Mouse (Mus musculus): ENCODE results near the gene Hfe. TPM values are rescaled to one million over a fixed set of nuclear protein-coding genes. Genes with fewer than 3 reads are reported as not detected.
A peak's percentile ranks its signal among the peaks of the same experiment; 100 is the strongest.
"Not testable (repeated sequence)": the region's sequence is repeated elsewhere in the genome, so short reads cannot be mapped to it uniquely, and the experiment has no call there.

Hfe gene
- polyA plus RNA-seq (2015; fragmentation: Nextera tagmentation; extraction: Ambion mirVana) = 7.3 and 10.3 TPM in 2 replicates

DNA sequence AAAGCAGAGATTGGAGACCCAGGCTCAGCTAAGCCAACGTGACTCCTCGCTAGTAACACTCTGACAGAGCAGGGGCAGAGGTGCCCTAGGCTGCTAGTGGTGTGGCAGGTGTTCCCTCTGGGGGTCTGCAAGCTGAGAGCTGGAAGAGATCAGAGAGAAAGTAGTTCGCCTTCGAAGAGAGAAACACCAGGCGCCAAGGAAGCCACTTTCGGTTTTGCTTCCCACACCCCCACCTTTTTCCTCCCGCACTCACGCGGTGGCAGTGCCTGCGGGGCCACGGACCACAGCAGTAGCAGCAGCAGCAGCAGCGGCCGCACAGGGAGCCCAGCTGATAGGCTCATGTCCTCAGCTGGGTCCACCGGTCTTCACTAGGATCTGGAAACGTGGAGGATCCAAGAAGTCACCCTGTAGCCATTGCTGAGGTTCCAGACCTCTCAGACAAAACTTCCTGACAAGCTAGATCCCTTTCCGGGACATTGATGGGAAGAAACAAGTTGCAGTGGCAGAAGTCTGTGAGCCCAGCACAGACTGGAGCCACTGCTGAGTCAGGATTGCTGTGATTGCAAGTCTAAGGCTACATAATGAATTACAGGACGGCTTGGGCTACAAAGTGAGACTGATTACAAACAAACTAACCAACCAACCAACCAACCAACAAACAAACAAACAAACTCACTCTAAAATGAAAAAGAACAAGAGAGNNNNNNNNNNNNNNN lies at the start of gene Hfe:
Gene Hfe, minus strand, starts transcription at position 481 of the 716 bp plus-strand sequence.
- H3K27me3 ChIP-seq = no peaks in the 10 kb centered on the region
- no peak within 1 kb of the TSS for H3K27ac ChIP-seq
- peak within 1 kb of the TSS; percentile 74 for H3K4me2 ChIP-seq
- no peaks in the 10 kb centered on the region for H3K9me3 ChIP-seq
- no peaks in the 10 kb centered on the region for H3K36me3 ChIP-seq
- WGBS = 2% methylated on average over 17 of the region's 17 CpGs
- 0 out of 2 replicates have a peak, but pooled peaks cover 7% of the 10 kb centered on the region for H3K4me1 ChIP-seq
- peak within 1 kb of the TSS; percentile 36; the same call in 1 of the 2 replicates for H3K9ac ChIP-seq
- H3K4me3 ChIP-seq = peak within 1 kb of the TSS; percentile 47
- ATAC-seq (ENCODE audit: insufficient number of reproducible peaks, low FRiP score, low TSS enrichment, low read depth) = no peak

DNA sequence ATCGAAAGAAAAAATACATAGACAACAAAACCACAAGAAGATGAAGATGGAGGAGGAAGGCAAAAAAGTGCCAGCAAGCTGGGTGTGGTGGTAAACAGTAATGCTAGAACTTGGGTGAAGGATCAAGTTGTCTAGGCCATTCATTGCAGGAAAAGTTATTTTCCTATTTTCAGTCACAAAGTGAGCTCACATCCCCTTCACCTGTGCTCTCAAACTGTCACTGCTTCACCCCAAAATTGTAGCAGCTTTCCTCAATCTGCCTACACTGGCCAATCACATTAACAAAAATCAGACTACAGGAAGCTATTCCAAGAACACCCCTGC lies 49.2 kb upstream of the Hfe start:
- Histone ChIP-seq H3K27ac (peak overlapping the region; percentile 96), H3K9ac (0 out of 2 replicates have a peak overlapping the region, but pooled peaks have one; percentile 33), H3K4me2 (peak overlapping the region; percentile 84), H3K4me1 (peaks cover 30% of the 10 kb centered on the region), H3K9me3 (no peaks in the 10 kb centered on the region), H3K27me3 (no peaks in the 10 kb centered on the region), H3K4me3 (peak overlapping the region; percentile 58), H3K36me3 (no peaks in the 10 kb centered on the region)
- no peak for ATAC-seq (ENCODE audit: insufficient number of reproducible peaks, low FRiP score, low TSS enrichment, low read depth)
- 52% methylated on average over 1 of the region's 1 CpGs for WGBS

DNA sequence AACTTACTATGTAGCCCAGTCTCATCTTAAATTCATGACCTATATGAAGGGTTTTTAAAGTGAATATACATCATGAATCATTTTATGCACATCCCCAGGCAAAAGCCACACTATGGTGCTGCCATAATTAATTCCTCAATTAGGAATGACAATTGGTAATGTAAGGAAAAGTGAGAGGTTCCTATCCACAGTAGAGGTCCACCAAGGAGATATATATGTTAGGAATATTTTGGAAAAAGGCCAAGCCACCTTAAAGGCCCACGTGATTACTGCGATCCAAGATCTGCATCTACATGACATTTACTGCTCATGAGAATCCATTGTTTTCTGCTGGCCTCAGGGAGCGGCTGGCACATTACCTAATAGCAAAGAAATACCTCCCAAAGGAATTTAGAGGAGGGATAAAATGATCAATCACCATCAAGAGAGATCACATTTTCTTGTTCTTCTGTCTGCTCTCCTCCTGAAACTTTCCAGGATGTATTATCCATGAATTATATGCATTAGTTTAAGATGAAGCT lies 48.7 kb upstream of the Hfe start:
- no peak overlapping the region for H3K4me3 ChIP-seq
- no peak overlapping the region for H3K9ac ChIP-seq
- no peaks in the 10 kb centered on the region for H3K27me3 ChIP-seq
- H3K4me1 ChIP-seq = peaks cover 28% of the 10 kb centered on the region
- no peaks in the 10 kb centered on the region for H3K36me3 ChIP-seq
- WGBS = 66% methylated on average over 3 of the region's 3 CpGs
- no peaks in the 10 kb centered on the region for H3K9me3 ChIP-seq
- no peak overlapping the region for H3K4me2 ChIP-seq
- no peak overlapping the region for H3K27ac ChIP-seq
- no peak for ATAC-seq (ENCODE audit: insufficient number of reproducible peaks, low FRiP score, low TSS enrichment, low read depth)

DNA sequence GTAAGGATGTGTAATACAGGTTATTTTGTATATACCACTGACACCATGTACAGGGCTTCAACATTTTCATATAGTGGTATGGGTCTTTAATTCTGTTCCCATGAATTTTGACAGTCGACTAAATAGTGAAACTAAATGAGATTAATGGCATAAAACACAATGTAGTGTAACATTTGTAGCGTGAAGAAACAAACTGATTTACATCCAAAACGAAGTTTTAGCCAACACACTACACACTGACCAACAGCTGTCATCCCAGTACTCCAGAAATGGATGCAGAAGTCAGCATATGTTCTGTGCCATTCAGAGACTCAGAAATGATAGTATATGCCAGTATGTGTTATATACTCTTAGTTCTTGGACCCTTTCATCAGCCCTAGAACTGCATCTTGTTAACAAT lies 47.3 kb upstream of the Hfe start:
- Histone ChIP-seq H3K36me3 (no peaks in the 10 kb centered on the region), H3K27me3 (no peaks in the 10 kb centered on the region), H3K9me3 (no peaks in the 10 kb centered on the region), H3K4me2 (no peak overlapping the region), H3K27ac (no peak overlapping the region), H3K4me1 (peaks cover 16% of the 10 kb centered on the region), H3K9ac (no peak overlapping the region), H3K4me3 (no peak overlapping the region)
- ATAC-seq (ENCODE audit: insufficient number of reproducible peaks, low FRiP score, low TSS enrichment, low read depth) = no peak
- WGBS = 44% methylated on average over 3 of the region's 3 CpGs

DNA sequence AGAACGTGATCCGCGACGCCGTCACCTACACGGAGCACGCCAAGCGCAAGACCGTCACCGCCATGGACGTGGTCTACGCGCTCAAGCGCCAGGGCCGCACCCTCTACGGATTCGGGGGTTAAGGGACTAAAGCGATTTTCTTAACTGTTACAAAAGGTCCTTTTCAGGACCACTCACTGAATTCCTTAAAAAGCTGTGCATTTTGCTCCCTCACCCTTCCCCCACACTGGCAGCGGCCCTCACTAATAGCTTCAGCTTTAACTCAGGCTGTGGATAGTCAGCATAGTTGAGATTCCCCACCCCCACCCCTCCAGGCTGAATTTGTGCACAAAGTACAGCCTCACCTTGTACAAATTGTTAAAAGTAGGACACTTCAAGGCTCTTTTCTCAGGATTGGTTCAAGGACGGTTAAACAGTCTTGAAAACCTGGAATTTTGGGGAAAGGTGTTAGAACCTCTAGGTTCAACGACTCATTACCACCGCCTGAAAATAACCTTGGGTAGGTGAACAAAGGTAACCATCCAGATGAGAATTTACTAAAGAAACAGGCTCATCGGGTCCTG lies 46.6 kb upstream of the Hfe start:
- no peak; the same call in 1 of the 2 replicates for ATAC-seq (ENCODE audit: insufficient number of reproducible peaks, low FRiP score, low TSS enrichment, low read depth)
- Histone ChIP-seq H3K4me2 (peak overlapping the region; percentile 60), H3K4me1 (peaks cover 16% of the 10 kb centered on the region), H3K4me3 (peak overlapping the region; percentile 40), H3K36me3 (no peaks in the 10 kb centered on the region), H3K9ac (peak overlapping the region; percentile 5; the same call in 1 of the 2 replicates), H3K27me3 (no peaks in the 10 kb centered on the region), H3K27ac (peak overlapping the region; percentile 92), H3K9me3 (no peaks in the 10 kb centered on the region)
- 1% methylated on average over 20 of the region's 23 CpGs for WGBS

DNA sequence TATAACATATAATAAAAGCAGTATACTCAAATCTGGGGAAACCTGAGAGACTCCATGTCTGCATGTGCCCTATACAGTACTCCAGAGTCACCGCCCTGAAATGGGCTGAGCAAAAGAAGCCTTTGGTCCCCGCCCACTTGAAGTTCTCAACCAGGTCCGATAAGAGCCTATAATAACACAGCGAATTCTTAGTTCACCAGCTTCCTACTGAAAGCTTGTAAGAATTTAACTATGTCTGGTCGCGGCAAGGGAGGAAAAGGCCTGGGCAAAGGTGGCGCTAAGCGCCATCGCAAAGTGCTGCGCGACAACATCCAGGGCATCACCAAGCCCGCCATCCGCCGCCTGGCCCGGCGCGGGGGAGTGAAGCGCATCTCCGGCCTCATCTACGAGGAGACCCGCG lies 46.1 kb upstream of the Hfe start, which contains the start of gene Hist1h4b:
Gene Hist1h4b, plus strand, starts transcription at position 224 of the 400 bp plus-strand sequence.
- ATAC-seq (ENCODE audit: insufficient number of reproducible peaks, low FRiP score, low TSS enrichment, low read depth) = peak; percentile 75
- Histone ChIP-seq H3K9ac (peak within 1 kb of the TSS; percentile 5; the same call in 1 of the 2 replicates), H3K4me2 (peak within 1 kb of the TSS; percentile 60), H3K27me3 (no peaks in the 10 kb centered on the region), H3K27ac (peak within 1 kb of the TSS; percentile 92), H3K4me3 (peak within 1 kb of the TSS; percentile 40), H3K4me1 (peaks cover 16% of the 10 kb centered on the region), H3K9me3 (no peaks in the 10 kb centered on the region), H3K36me3 (no peaks in the 10 kb centered on the region)
- under 1% methylated on average over 19 of the region's 22 CpGs for WGBS

DNA sequence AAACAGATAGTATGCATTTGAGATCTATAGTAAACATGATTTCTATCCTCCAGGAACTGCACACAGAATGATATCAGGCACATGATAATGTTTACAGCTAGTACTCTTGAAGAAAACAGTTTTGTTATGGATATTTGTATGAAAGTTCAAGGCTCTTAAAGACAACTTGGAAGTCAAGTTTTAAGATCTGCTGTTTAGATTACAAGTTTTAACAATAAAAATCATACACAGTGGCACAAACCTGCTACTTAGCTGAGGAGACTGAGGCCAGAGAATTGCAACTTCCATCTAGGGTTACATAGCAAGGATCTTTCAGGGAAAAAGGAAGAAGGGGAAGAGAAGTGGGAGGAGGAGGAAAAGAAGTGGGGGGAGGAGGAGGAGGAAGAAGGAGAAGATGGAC lies 44.3 kb upstream of the Hfe start:
- peaks cover 7% of the 10 kb centered on the region for H3K4me1 ChIP-seq
- no peaks in the 10 kb centered on the region for H3K9me3 ChIP-seq
- no peak for ATAC-seq (ENCODE audit: insufficient number of reproducible peaks, low FRiP score, low TSS enrichment, low read depth)
- H3K4me3 ChIP-seq = no peak overlapping the region
- no peak overlapping the region for H3K4me2 ChIP-seq
- no peak overlapping the region for H3K27ac ChIP-seq
- H3K36me3 ChIP-seq = no peaks in the 10 kb centered on the region
- no peak overlapping the region for H3K9ac ChIP-seq
- no peaks in the 10 kb centered on the region for H3K27me3 ChIP-seq

DNA sequence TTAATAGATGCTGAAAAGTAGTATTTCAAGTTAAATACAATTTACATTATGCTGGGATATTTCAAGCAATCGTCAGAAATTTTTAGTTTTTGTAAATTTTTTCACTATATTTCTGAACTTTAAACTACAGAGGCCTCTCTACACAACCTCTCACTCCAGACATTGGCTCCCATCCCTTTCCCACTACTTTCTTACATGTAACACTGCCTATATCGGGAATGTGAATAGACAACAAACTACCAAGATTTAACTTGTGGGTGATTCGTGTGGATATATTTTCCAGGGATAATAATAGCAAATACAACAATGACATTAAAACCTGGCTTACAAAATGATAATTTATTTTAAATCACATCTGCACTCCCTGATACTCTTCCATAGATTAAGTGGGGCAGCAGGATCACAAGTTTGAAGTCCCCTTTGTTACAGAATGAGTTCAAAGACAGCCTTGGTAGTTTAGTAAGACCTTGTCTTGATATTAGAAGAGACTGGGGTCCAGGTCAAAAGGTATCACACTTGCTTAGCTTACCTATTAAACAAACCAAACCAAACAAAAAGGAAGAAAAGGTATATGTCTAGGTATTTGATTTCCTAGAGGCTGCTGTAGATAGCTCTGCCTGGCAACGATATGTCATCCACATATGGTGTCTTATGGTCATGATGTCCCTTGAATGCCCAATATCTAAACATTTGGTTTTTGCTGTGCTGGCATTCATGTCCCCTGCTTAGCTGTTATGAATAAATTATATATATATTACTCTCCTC lies 42.8 kb upstream of the Hfe start:
- Histone ChIP-seq H3K27me3 (no peaks in the 10 kb centered on the region), H3K9ac (no peak overlapping the region), H3K36me3 (no peaks in the 10 kb centered on the region), H3K4me3 (no peak overlapping the region), H3K4me1 (0 out of 2 replicates have a peak, but pooled peaks cover 5% of the 10 kb centered on the region), H3K27ac (peak overlapping the region; percentile 50; the same call in 1 of the 2 replicates), H3K4me2 (no peak overlapping the region), H3K9me3 (no peaks in the 10 kb centered on the region)
- no peak for ATAC-seq (ENCODE audit: insufficient number of reproducible peaks, low FRiP score, low TSS enrichment, low read depth)
- WGBS = 49% methylated on average over 4 of the region's 4 CpGs

DNA sequence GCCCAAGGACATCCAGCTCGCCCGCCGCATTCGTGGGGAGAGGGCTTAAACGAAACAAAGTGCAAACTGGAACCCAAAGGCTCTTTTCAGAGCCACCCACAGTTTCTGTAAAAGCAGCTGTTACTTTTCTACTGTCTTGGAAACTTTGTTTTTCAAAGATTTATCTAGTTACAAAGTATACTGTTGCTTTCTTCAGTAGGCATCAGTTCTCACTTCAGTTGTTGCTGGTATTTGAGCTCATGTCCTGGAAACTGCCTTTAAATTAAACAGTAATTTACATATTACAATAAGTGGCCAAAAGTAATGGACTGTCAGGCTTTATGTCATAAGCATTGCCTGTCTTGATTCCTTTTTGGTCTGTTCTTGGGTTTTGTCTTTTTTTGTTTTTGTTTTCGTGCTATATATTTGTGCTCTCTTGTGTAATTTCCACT lies 42.1 kb upstream of the Hfe start:
- no peaks in the 10 kb centered on the region for H3K36me3 ChIP-seq
- peak overlapping the region; percentile 30 for H3K4me3 ChIP-seq
- WGBS = 5% methylated on average over 6 of the region's 6 CpGs
- H3K27ac ChIP-seq = peak overlapping the region; percentile 67
- no peak overlapping the region for H3K9ac ChIP-seq
- H3K4me2 ChIP-seq = peak overlapping the region; percentile 35
- peaks cover 9% of the 10 kb centered on the region; the same call in 1 of the 2 replicates for H3K4me1 ChIP-seq
- ATAC-seq (ENCODE audit: insufficient number of reproducible peaks, low FRiP score, low TSS enrichment, low read depth) = no peak
- H3K9me3 ChIP-seq = no peaks in the 10 kb centered on the region
- no peaks in the 10 kb centered on the region for H3K27me3 ChIP-seq

DNA sequence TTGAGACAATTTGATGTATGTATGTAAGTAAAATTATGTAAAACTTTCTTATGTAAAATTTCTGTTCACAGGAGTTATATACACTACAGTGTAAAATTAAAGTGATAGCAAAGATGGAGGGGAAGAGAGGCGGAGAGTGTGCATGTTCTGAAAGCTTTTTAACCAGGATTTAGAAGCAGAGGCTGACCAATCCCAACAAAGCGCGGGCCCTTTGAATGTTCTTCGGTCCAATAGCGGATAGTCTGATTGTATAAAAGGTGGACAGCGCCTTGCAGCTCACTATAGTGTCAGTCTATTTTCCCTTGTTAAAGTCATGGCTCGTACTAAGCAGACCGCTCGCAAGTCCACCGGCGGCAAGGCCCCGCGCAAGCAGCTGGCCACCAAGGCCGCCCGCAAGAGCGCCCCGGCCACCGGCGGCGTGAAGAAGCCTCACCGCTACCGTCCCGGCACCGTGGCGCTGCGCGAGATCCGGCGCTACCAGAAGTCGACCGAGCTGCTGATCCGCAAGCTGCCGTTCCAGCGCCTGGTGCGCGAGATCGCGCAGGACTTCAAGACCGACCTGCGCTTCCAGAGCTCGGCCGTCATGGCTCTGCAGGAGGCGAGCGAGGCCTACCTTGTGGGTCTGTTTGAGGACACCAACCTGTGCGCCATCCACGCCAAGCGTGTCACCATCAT lies 41.5 kb upstream of the Hfe start, which contains the start of gene Hist1h3b:
Gene Hist1h3b, plus strand, starts transcription at position 201 of the 675 bp plus-strand sequence.
- peak; percentile 84 for ATAC-seq (ENCODE audit: insufficient number of reproducible peaks, low FRiP score, low TSS enrichment, low read depth)
- not testable (repeated sequence) for H3K9me3 ChIP-seq, H3K36me3 ChIP-seq, H3K27me3 ChIP-seq, H3K4me1 ChIP-seq
- Histone ChIP-seq H3K4me2 (peak within 1 kb of the TSS; percentile 67), H3K9ac (0 out of 2 replicates have a peak within 1 kb of the TSS, but pooled peaks have one; percentile 23), H3K4me3 (peak within 1 kb of the TSS; percentile 44), H3K27ac (peak within 1 kb of the TSS; percentile 94)
- under 1% methylated on average over 16 of the region's 47 CpGs for WGBS

DNA sequence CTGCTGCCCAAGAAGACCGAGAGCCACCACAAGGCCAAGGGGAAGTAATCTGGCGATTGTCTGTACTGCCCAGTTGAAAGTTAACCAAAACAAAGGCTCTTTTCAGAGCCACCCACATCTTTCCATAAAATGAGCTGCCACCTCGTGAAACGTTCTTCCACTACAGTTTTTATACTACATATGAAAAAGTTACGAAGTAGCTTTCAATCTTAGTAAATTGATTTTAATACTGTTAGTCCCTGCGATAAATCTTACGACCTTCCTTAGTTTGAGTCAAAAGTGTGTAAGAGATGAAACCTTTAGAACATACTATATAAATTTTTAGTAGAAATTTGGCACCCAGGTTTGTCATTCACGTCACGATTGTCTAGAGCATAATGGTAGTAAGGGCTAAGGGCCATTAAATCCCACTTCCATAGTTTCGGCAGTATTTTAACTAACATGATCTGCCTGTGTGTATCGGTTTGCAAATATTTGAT lies 40.9 kb upstream of the Hfe start:
- H3K9me3 ChIP-seq = no peaks in the 10 kb centered on the region
- H3K4me2 ChIP-seq = peak overlapping the region; percentile 67
- WGBS = under 1% methylated on average over 11 of the region's 11 CpGs
- H3K27ac ChIP-seq = peak overlapping the region; percentile 94
- no peaks in the 10 kb centered on the region for H3K36me3 ChIP-seq
- no peaks in the 10 kb centered on the region for H3K27me3 ChIP-seq
- H3K4me1 ChIP-seq = peaks cover 5% of the 10 kb centered on the region; the same call in 1 of the 2 replicates
- peak overlapping the region; percentile 44 for H3K4me3 ChIP-seq
- no peak for ATAC-seq (ENCODE audit: insufficient number of reproducible peaks, low FRiP score, low TSS enrichment, low read depth)
- no peak overlapping the region for H3K9ac ChIP-seq

Measured in limb, embryonic 15.5 days (tissue).